Mouse (Mus musculus) ES-Bruce4 (cell line): ENCODE results near the gene Slc16a13.

Source experiments
- CTCF ChIP-seq: IDR thresholded peaks from one replicate; pipeline ENCODE4 v1.8.1; 2011; ENCODE audit warnings: low read depth, low read length
- EP300 ChIP-seq: IDR thresholded peaks from 2 replicates; pipeline ENCODE4 v1.6.1; 2011; ENCODE audit warnings: low read depth, low read length; ENCODE audit not compliant: insufficient read depth
- POLR2A ChIP-seq: IDR thresholded peaks from one replicate; pipeline ENCODE4 v1.8.1; 2011; ENCODE audit warnings: low read length; ENCODE audit not compliant: insufficient read depth

DNA sequence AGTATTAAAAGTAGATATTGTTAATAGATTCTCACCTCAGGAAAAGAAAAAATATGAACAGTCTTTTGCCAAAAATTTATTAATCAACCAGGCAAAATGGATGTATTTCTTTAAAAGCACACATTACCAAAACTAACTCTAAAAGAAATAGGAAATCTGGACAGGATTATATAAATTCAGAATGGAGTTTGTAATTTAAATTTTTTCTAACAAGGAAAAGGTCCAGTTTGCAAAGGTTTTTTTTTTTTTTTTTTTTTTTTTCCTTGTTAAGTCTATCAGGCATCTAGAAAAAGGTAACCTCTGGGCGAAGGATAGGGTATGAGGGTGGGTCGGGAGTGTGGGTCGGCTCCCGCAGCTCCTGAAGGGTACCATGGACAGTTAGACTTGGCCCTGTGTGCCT lies 40.4 kb downstream of the Slc16a13 start:
- no peak for TF ChIP-seq CTCF
- TF ChIP-seq POLR2A: no peak
- TF ChIP-seq EP300: no peak
